Mouse (Mus musculus): Measurements from ENCODE around the gene Tbck.

The Tbck gene

GRCm38 (mm10) chr3:132815497-132816326, 131.8 kb downstream of the Tbck start:
- no peak for DNase-seq (ENCODE audit: extremely low read depth, insufficient read length, low spot score)

GRCm38 (mm10) chr3:132819408-132819807, 135.5 kb downstream of the Tbck start:
- DNase-seq (ENCODE audit: extremely low read depth, insufficient read length, low spot score), result no peak

DNA sequence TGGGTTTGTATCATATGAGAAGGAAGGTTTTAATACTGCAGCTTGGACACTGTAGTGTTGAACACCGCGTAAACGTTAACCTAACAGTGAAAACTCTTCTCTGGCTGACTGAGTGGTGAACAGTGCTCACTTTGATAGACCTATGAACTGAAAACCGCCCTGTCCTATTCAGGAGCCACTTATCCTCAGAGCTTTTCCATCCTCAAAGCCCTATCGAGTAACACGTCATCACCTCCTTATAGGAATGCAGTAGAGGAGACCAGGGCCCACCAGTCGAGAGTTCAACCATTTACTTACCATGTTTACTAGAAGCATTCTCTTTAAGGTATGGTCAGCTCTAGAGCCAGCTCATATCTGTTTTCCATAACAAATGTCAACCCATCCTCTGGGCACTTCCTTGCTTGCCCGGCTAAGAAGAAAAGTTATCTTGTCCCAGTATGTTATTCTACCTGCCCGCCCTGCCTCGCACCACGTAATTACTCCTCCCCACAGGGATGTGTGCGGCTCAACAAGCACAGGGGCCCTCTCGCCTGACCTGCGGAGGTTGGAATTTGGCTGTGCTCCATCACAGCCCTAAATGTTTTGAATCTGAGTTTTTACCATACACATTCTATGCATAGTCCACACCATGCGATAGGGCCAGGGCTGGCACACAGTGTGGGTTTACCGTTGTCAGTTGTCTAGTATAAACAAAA, 147.4 kb downstream of the Tbck start:
- no peak for DNase-seq (ENCODE audit: extremely low read depth, insufficient read length, low spot score)

GRCm38 (mm10) chr3:132835118-132835794, 151.3 kb downstream of the Tbck start:
- DNase-seq (ENCODE audit: extremely low read depth, insufficient read length, low spot score), result no peak

DNA sequence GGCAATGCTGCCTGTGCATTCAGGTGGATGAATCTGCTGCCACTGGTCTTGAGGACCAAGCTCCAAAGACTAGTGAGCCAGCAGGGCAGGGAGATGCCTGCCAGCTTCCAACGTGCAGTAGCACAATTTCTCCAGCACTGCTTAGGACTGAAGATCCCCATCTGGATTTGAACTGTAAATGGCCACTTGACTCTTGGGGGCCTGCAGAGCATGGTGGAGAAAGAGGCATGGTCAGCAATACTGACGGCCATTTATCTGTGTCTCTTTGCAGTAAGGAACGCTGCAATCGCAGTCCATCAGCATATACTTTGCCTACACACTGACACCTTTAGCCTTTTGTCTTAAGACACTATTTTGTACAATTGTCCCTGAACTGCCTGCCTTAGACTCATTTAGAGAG, 153.2 kb downstream of the Tbck start:
- no peak for DNase-seq (ENCODE audit: extremely low read depth, insufficient read length, low spot score)

GRCm38 (mm10) chr3:132838656-132839417, 154.9 kb downstream of the Tbck start:
- no peak for DNase-seq (ENCODE audit: extremely low read depth, insufficient read length, low spot score)

DNA sequence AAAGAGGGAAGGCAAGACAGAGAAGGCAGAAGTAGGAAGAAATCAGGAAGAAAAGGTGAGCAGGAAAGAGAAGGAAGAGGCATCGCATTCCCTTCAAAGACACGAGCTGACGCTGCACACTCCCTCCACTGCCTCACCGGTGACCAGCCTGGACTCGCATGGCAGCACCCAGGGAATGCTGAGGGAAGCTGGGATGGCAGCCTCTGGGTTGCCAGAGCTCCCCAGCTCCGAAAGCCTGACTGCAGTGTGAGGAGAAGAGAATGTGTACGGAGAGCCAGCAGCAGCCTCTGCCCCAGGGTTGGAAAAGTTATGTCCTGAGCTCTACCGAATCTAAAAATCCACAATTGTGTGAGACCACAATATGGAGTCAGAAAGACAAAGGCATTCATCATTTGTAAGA, 155.6 kb downstream of the Tbck start:
- DNase-seq (ENCODE audit: extremely low read depth, insufficient read length, low spot score), result no peak

DNA sequence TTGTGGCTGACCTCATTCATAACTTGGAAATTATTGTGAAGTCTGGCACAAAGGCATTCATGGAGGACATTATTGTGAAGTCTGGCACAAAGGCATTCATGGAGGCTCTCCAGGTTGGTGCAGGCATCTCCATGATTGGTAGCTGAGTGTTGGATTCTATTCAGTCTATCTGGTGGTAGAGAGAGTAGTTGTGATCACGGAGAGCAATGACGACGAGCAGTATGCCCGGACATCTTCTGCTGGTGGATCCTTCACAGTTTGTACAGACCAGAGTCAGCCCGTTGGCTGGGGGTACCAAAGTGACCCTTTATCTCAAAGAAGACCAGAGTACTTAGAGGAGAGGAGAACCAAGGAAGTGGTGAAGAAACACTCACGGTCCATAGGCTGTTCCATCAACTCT, 158.7 kb downstream of the Tbck start:
- no peak for DNase-seq (ENCODE audit: extremely low read depth, insufficient read length, low spot score)

DNA sequence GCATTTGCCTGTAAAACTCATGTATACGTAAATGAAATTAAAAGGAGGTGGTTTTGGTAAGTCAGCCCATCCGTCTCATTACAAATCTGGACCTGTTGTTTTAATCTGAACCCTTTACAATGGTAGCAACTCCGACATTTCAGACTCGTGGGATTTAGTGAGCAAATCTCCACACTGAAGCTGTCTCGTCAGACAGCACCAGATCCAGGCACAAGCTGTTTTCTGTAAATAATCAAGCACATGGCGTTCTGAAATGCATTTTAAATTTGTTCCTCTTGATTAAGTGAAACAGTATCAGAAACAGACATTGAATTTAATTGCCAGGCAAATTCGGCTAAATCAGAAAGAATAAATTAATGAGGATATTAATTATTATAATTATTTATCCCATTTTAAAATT, 165.7 kb downstream of the Tbck start:
- no peak for DNase-seq (ENCODE audit: extremely low read depth, insufficient read length, low spot score)

- DNase-seq (ENCODE audit: extremely low read depth, insufficient read length, low spot score), result no peak
Observed at GRCm38 (mm10) chr3:132850431-132850830, 166.5 kb downstream of the Tbck start.

DNA sequence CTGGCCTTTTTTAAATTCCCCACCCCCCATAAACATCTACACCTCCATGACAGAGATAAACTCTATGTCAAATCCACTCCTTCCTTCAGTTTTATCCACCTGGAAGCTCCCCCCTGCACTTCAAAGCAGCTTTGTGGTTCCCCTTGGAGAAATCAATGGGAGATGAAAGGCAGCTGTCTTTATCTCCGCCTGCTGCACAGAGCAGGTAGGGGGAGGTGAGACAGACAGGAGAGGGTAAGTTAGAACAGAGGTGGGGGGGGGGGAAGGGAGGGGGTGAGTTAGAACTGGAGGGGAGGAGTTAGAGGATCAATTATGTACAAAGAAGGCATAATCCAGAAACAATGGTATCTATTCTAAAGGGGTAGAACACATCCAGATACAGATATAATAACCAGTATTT, 167.5 kb downstream of the Tbck start:
- no peak for DNase-seq (ENCODE audit: extremely low read depth, insufficient read length, low spot score)

- DNase-seq (ENCODE audit: extremely low read depth, insufficient read length, low spot score), result no peak
Observed at GRCm38 (mm10) chr3:132851841-132852728, 168.1 kb downstream of the Tbck start.

- no peak for DNase-seq (ENCODE audit: extremely low read depth, insufficient read length, low spot score)
Observed at GRCm38 (mm10) chr3:132854271-132854670, 170.3 kb downstream of the Tbck start.

DNA sequence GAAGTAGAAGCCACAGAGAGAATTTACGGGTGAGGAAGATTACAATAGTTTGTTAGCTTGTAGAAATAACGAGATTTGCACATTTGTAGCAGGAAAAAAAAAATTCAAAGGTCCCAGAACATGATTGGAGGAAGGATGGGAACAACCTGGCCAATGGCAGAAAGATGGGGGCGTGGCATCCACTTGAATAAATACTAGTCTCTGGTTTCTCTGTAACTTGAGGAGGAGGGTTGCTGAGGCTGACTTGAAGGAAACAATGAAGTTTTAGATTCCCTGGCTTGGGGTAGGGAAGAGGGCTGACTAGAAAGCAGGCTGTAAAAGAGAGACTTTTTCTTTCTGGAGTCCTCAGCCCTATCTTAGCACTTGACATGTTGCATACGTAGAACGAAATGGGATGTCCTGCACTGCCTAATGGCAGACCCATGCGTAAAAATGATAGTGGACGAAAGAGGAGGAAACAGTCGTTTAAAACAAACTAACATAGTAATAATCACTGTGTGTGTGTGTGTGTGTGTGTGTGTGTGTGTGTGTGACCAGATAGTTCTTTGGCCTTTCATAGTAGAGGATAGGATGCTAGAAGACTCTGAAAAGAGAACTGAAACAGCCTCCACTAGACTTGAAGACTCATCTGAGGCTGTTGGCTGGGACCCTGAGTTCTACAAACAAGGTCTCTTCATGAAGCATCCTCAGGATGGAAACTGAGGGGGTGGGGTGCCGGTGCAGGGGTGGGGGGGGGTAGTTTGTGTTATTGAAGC, 171.7 kb downstream of the Tbck start:
- DNase-seq (ENCODE audit: extremely low read depth, insufficient read length, low spot score), result no peak

GRCm38 (mm10) chr3:132856651-132857050, 172.7 kb downstream of the Tbck start:
- DNase-seq (ENCODE audit: extremely low read depth, insufficient read length, low spot score), result no peak

- no peak for DNase-seq (ENCODE audit: extremely low read depth, insufficient read length, low spot score)
Observed at GRCm38 (mm10) chr3:132858849-132859248, 174.9 kb downstream of the Tbck start.

DNA sequence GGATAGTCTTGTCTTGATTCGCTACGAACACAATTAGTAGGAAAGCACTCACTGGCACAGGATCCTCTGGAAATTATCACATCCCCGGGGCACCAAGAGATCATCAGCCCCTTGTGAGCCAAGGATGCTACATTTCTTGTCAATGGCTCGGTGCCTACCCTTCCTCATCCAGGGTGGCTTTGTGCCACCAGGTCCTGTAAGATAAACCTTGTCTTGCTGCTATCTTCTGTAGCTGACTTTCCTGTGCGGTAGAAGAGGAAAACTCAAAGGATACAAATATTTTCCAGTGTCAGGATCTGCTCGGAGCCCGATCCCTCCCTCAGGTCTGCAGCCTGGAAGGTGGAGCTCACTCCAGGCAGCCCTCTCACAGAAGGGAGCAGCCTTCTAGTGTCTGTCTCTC, 175.6 kb downstream of the Tbck start:
- no peak for DNase-seq (ENCODE audit: extremely low read depth, insufficient read length, low spot score)

DNA sequence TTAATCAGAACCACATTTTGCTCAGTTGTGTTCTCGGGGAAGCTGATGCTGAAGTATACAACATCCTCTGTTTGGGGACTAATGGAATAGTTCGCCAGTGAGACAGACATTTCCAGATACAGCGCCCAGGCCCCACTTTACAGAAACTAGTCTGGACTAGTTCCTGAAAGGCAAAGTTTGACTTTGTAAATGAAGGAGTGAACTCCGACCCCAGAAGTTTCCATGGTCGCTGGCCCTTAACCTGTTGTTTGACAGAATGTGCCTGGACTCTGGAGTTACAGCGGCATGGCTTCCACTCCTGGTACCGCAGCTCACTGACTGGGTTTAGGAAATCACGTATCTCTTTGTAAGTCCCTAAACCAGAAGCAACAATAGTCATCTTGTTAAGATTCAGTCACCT, 176.9 kb downstream of the Tbck start:
- DNase-seq (ENCODE audit: extremely low read depth, insufficient read length, low spot score), result no peak

DNA sequence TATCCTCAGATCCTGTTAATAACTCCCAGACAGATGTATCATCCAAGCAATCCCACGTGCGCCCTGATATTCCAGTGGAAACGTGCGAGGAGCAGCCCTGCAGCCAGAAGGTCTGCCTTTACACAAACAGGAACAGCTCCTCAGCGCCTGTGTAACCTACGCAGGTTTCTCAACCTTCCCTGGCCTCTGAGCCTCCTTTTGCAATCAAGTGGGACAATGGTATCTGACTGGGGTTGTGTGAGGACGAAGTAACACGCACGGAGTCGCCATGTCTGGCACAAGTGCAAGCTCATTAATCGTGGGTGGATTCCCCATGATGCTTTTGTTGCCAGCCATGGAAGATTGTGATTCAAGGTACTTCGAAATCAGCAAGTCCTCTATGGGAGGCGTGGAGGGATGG, 179.9 kb downstream of the Tbck start:
- no peak for DNase-seq (ENCODE audit: extremely low read depth, insufficient read length, low spot score)

All from 3134 (cell line).